8 mouse cellular contexts compared by ENCODE assay signal in the genomic region with DNA sequence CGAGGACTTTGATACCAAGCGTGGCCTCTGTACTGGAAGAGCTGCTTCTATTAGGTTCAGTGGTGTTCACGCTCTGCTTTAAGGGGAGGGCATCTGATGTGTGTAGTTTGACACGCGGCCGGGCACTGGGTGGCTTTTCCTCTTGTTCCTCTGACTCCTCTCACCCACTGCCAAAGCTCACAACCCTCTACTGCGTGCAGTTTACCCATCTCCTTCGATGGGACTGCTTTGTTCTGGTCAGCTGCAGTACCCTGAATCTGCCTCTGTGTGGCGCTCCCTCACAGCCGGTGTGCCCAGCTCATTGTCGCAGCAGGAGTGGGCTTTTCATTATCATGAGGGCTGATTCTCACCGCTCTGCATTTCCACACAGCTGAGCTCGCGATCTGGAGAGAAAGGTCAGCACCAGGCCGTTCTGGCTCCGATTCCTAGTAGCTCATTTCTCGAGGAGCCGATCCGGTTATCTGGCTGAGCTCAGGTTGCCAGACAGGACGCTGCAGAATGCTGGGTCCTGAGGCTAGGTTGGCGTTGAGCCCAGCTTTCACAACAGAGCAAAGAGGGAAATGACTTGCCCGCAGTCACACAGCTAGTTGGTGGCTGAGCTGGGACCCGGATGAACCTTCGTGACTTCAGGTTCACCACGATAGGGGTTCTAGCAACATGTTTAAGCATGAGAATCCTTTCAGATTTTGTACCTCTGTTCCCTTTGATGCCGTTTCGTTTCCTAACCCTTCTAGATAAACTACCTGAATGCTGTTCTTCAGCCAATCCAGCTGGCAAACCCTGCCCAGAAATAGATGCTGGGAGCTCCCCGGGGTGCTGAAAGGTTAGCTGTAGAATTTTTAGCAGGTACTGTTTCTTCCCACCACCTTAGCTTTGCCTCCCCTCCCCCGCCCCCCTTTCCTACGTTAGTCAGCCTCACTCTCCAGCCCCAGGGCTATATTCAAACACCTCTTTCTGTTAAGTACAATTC. TPM values are rescaled to one million over a fixed set of nuclear protein-coding genes. Genes with fewer than 3 reads are reported as not detected.
DNase-seq lines count a peak whose midpoint lies in the region; ATAC-seq and TF ChIP-seq lines count a peak whose summit lies in the region.

No protein-coding gene starts in this region.

- 17% methylated on average over 30 of the region's 30 CpGs for WGBS in forebrain, embryonic 15.5 days
- 12% methylated on average over 30 of the region's 30 CpGs for WGBS in lung, adult 2 months
- 17% methylated on average over 30 of the region's 30 CpGs for WGBS in neural tube, embryonic 15.5 days
- 16% methylated on average over 30 of the region's 30 CpGs for WGBS in thymus, adult 2 months

- DNase-seq in MEL (ENCODE audit: low read depth, low spot score) = peak; percentile 90
- peak; percentile 92 for DNase-seq in cerebellum, adult 11-12 months
- DNase-seq in heart, postnatal 4 days = peak; percentile 87
- peak; percentile 54 to 77 for DNase-seq in layer of hippocampus, adult 18-20 months (ENCODE audit: low spot score in 2 of 2)
- peak; percentile 75 for DNase-seq in lung, adult 2 months
- peak; percentile 77 for DNase-seq in thymus, adult 2 months

- peak overlapping the region; percentile 33 for H3K4me2 ChIP-seq in forebrain, embryonic 15.5 days (replicated peaks)
- H3K4me2 ChIP-seq in neural tube, embryonic 15.5 days = peak overlapping the region; percentile 46

- H3K9ac ChIP-seq in MEL (ENCODE audit: control insufficient read depth, low read depth, low read length, poor library complexity, severe bottlenecking) = no peak overlapping the region
- H3K9ac ChIP-seq in forebrain, embryonic 15.5 days (replicated peaks) = peak overlapping the region; percentile 26
- H3K9ac ChIP-seq in neural tube, embryonic 15.5 days (replicated peaks) = peak overlapping the region; percentile 9; the same call in 1 of the 2 replicates

- no peak overlapping the region for H3K27ac ChIP-seq in MEL (ENCODE audit: control insufficient read depth, low read depth, low read length)
- H3K27ac ChIP-seq in forebrain, embryonic 15.5 days (replicated peaks) = peak overlapping the region; percentile 32; the same call in 1 of the 2 replicates
- peak overlapping the region; percentile 60 for H3K27ac ChIP-seq in neural tube, embryonic 15.5 days (replicated peaks)
- H3K27ac ChIP-seq in thymus, adult 2 months (ENCODE audit: control insufficient read depth, insufficient read depth, low read length) = no peak overlapping the region

- H3K4me1 ChIP-seq in MEL (ENCODE audit: control insufficient read depth in 1 of 2, insufficient read depth in 2 of 2, low read length in 2 of 2) = no peaks in the 10 kb centered on the region
- H3K4me1 ChIP-seq in forebrain, embryonic 15.5 days = peaks cover 11% of the 10 kb centered on the region
- 0 out of 2 replicates have a peak, but pooled peaks cover 3% of the 10 kb centered on the region for H3K4me1 ChIP-seq in lung, adult 2 months (ENCODE audit: control insufficient read depth, insufficient read depth, low read length)
- peaks cover 18% of the 10 kb centered on the region for H3K4me1 ChIP-seq in neural tube, embryonic 15.5 days
- peaks cover 7% of the 10 kb centered on the region for H3K4me1 ChIP-seq in thymus, adult 2 months (replicated peaks; ENCODE audit: control insufficient read depth, insufficient read depth, low read length)

- H3K27me3 ChIP-seq in MEL (ENCODE audit: control insufficient read depth in 1 of 2, insufficient read depth in 2 of 2, low read length in 2 of 2) = peaks cover 0 to 5% of the 10 kb centered on the region in 2 experiments; a peak in 2 of 4 replicates
- H3K27me3 ChIP-seq in forebrain, embryonic 15.5 days = no peaks in the 10 kb centered on the region
- H3K27me3 ChIP-seq in neural tube, embryonic 15.5 days (replicated peaks) = no peaks in the 10 kb centered on the region
- peaks cover 2% of the 10 kb centered on the region; the same call in 1 of the 2 replicates for H3K27me3 ChIP-seq in thymus, adult 2 months (ENCODE audit: control insufficient read depth, insufficient read depth, low read length)

- TF ChIP-seq CTCF in MEL (IDR thresholded peaks at IDR 0.05 in 2 of 3, conservative IDR thresholded peaks at IDR 0.05 in 1 of 3; ENCODE audit: control insufficient read depth in 1 of 3, insufficient read depth in 1 of 3, low read depth in 2 of 3, low read length in 3 of 3, poor library complexity in 1 of 3, severe bottlenecking in 1 of 3) = peak; percentile 84 to 92 (median 88)
- peak; percentile 88 for TF ChIP-seq CTCF in lung, adult 2 months (IDR thresholded peaks at IDR 0.05; ENCODE audit: insufficient read depth, low read length)
- peak; percentile 88 for TF ChIP-seq CTCF in thymus, adult 2 months (IDR thresholded peaks at IDR 0.05; ENCODE audit: borderline replicate concordance, control insufficient read depth, extremely low read depth, insufficient read depth, low read length, poor library complexity)

- peak; percentile 78 for TF ChIP-seq RAD21 in MEL (IDR thresholded peaks at IDR 0.05; ENCODE audit: low read depth, low read length)

- no peak for TF ChIP-seq EP300 in MEL (IDR thresholded peaks at IDR 0.05; ENCODE audit: low read depth in 1 of 2, low read length in 2 of 2)

- no peaks in the 10 kb centered on the region for H3K36me3 ChIP-seq in MEL (ENCODE audit: control insufficient read depth in 1 of 2, insufficient read depth in 2 of 2, low read length in 2 of 2)
- peaks cover 38% of the 10 kb centered on the region for H3K36me3 ChIP-seq in forebrain, embryonic 15.5 days
- H3K36me3 ChIP-seq in neural tube, embryonic 15.5 days = peaks cover 35% of the 10 kb centered on the region
- no peaks in the 10 kb centered on the region for H3K36me3 ChIP-seq in thymus, adult 2 months (ENCODE audit: control insufficient read depth, insufficient read depth, low read length)

- H3K4me3 ChIP-seq in MEL (ENCODE audit: control insufficient read depth in 1 of 2, insufficient read depth in 1 of 2, low read depth in 2 of 2, low read length in 2 of 2) = peak overlapping the region; percentile 24 to 32
- peak overlapping the region; percentile 18 for H3K4me3 ChIP-seq in forebrain, embryonic 15.5 days
- peak overlapping the region; percentile 4 for H3K4me3 ChIP-seq in lung, adult 2 months (replicated peaks; ENCODE audit: extremely low read depth, low read depth, low read length)
- peak overlapping the region; percentile 21 for H3K4me3 ChIP-seq in neural tube, embryonic 15.5 days (replicated peaks)
- H3K4me3 ChIP-seq in thymus, adult 2 months (ENCODE audit: control insufficient read depth, insufficient read depth, low read length) = peak overlapping the region; percentile 18

- no peaks in the 10 kb centered on the region for H3K79me2 ChIP-seq in MEL (ENCODE audit: control insufficient read depth, insufficient read depth, low read length, poor library complexity)

- ATAC-seq in forebrain, embryonic 15.5 days (replicated peaks) = peak; percentile 73
- ATAC-seq in neural tube, embryonic 15.5 days (ENCODE audit: low FRiP score) = peak; percentile 73; the same call in 1 of the 2 replicates

- H3K9me3 ChIP-seq in MEL (replicated peaks; ENCODE audit: insufficient read depth, low read length) = no peaks in the 10 kb centered on the region
- no peaks in the 10 kb centered on the region for H3K9me3 ChIP-seq in forebrain, embryonic 15.5 days
- H3K9me3 ChIP-seq in neural tube, embryonic 15.5 days (replicated peaks) = no peaks in the 10 kb centered on the region

- no peak for TF ChIP-seq POLR2A in MEL (IDR thresholded peaks at IDR 0.05; ENCODE audit: control insufficient read depth in 1 of 2, insufficient read depth in 1 of 2, low read depth in 1 of 2, low read length in 2 of 2, poor library complexity in 1 of 2)
- no peak for TF ChIP-seq POLR2A in lung, adult 2 months (IDR thresholded peaks at IDR 0.05; ENCODE audit: borderline replicate concordance, extremely low read depth, low read depth, low read length)
- TF ChIP-seq POLR2A in thymus, adult 2 months (IDR thresholded peaks at IDR 0.05; ENCODE audit: control insufficient read depth, extremely low read depth, insufficient read depth, low read length, poor library complexity) = no peak

RNA-seq across cellular contexts. Expression of gene Cbln3, which starts 10.2 kb away (rescaled TPM):
- not detected in 2 replicates for total RNA-seq in MEL (2012; rRNA removed)
- under 1 TPM in 1 of 2 experiments, not detected in 1; 0.19 TPM for polyA plus RNA-seq in MEL (2012; ENCODE audit: insufficient read depth in 1 of 2, insufficient read length in 2 of 2, low read depth in 1 of 2, low replicate concordance in 2 of 2, missing spikeins in 1 of 2)
- polyA plus RNA-seq in forebrain, embryonic 15.5 days (2015; fragmentation: Nextera tagmentation; extraction: Ambion mirVana) = 0.29 and 0.32 TPM in 2 replicates
- under 1 TPM; 0.62 to 0.65 TPM for total RNA-seq in heart, postnatal 4 days (2021)
- under 1 TPM; 0.15 to 0.64 TPM for total RNA-seq in layer of hippocampus, adult 18-20 months (2021)
- polyA plus RNA-seq in lung, adult 2 months (2012; rRNA removed) = 0.15 and 0.34 TPM in 2 replicates
- polyA plus RNA-seq in neural tube, embryonic 15.5 days (2015; fragmentation: Nextera tagmentation; extraction: Ambion mirVana) = 0.45 and 0.58 TPM in 2 replicates
- polyA plus RNA-seq in thymus, adult 2 months (2012; rRNA removed) = 0.04 and 0.09 TPM in 2 replicates

RNA-seq across cellular contexts. Expression of gene Khnyn, which starts 10.7 kb away (rescaled TPM):
- 5.2 and 6.0 TPM in 2 replicates for total RNA-seq in MEL (2012; rRNA removed)
- 10 to 100 TPM in 1 of 2 experiments, not detected in 1; 13.3 TPM for polyA plus RNA-seq in MEL (2012; ENCODE audit: insufficient read depth in 1 of 2, insufficient read length in 2 of 2, low read depth in 1 of 2, low replicate concordance in 2 of 2, missing spikeins in 1 of 2)
- polyA plus RNA-seq in forebrain, embryonic 15.5 days (2015; fragmentation: Nextera tagmentation; extraction: Ambion mirVana) = 10.1 and 10.4 TPM in 2 replicates
- total RNA-seq in heart, postnatal 4 days (2021) = 10 to 100 TPM; 11.6 to 12.0 TPM
- 10 to 100 TPM; 11.4 to 12.2 TPM for total RNA-seq in layer of hippocampus, adult 18-20 months (2021)
- 20.3 and 24.2 TPM in 2 replicates for polyA plus RNA-seq in lung, adult 2 months (2012; rRNA removed)
- polyA plus RNA-seq in neural tube, embryonic 15.5 days (2015; fragmentation: Nextera tagmentation; extraction: Ambion mirVana) = 11.0 and 11.9 TPM in 2 replicates
- polyA plus RNA-seq in thymus, adult 2 months (2012; rRNA removed) = 33.7 and 35.5 TPM in 2 replicates

RNA-seq across cellular contexts. Expression of gene Nynrin, which starts 20.2 kb away (rescaled TPM):
- not detected in 2 replicates for total RNA-seq in MEL (2012; rRNA removed)
- not detected for polyA plus RNA-seq in MEL (2012; ENCODE audit: insufficient read depth in 1 of 2, insufficient read length in 2 of 2, low read depth in 1 of 2, low replicate concordance in 2 of 2, missing spikeins in 1 of 2)
- 10.5 and 10.7 TPM in 2 replicates for polyA plus RNA-seq in forebrain, embryonic 15.5 days (2015; fragmentation: Nextera tagmentation; extraction: Ambion mirVana)
- total RNA-seq in heart, postnatal 4 days (2021) = 10 to 100 TPM; 36.0 to 36.3 TPM
- 1 to 10 TPM; 7.0 to 8.0 TPM for total RNA-seq in layer of hippocampus, adult 18-20 months (2021)
- 9.4 and 12.4 TPM in 2 replicates for polyA plus RNA-seq in lung, adult 2 months (2012; rRNA removed)
- 9.5 and 10.8 TPM in 2 replicates for polyA plus RNA-seq in neural tube, embryonic 15.5 days (2015; fragmentation: Nextera tagmentation; extraction: Ambion mirVana)
- polyA plus RNA-seq in thymus, adult 2 months (2012; rRNA removed) = 2.0 and 2.1 TPM in 2 replicates

RNA-seq across cellular contexts. Expression of gene Sdr39u1, which starts 26.1 kb away (rescaled TPM):
- total RNA-seq in MEL (2012; rRNA removed) = 1.1 TPM in 2 replicates
- polyA plus RNA-seq in MEL (2012; ENCODE audit: insufficient read depth in 1 of 2, insufficient read length in 2 of 2, low read depth in 1 of 2, low replicate concordance in 2 of 2, missing spikeins in 1 of 2) = 1 to 10 TPM in 1 of 2 experiments, not detected in 1; 2.3 TPM
- polyA plus RNA-seq in forebrain, embryonic 15.5 days (2015; fragmentation: Nextera tagmentation; extraction: Ambion mirVana) = 106 and 112 TPM in 2 replicates
- total RNA-seq in heart, postnatal 4 days (2021) = 10 to 100 TPM; 57.0 to 61.3 TPM
- total RNA-seq in layer of hippocampus, adult 18-20 months (2021) = 10 to 100 TPM; 71.8 to 74.1 TPM
- 37.6 and 51.9 TPM in 2 replicates for polyA plus RNA-seq in lung, adult 2 months (2012; rRNA removed)
- polyA plus RNA-seq in neural tube, embryonic 15.5 days (2015; fragmentation: Nextera tagmentation; extraction: Ambion mirVana) = 148 and 166 TPM in 2 replicates
- polyA plus RNA-seq in thymus, adult 2 months (2012; rRNA removed) = 50.2 and 54.8 TPM in 2 replicates

RNA-seq across cellular contexts. Expression of gene Nfatc4, which starts 51.1 kb away (rescaled TPM):
- total RNA-seq in MEL (2012; rRNA removed) = 0.20 and 0.27 TPM in 2 replicates
- polyA plus RNA-seq in MEL (2012; ENCODE audit: insufficient read depth in 1 of 2, insufficient read length in 2 of 2, low read depth in 1 of 2, low replicate concordance in 2 of 2, missing spikeins in 1 of 2) = under 1 TPM in 1 of 2 experiments, not detected in 1; 0.71 TPM
- polyA plus RNA-seq in forebrain, embryonic 15.5 days (2015; fragmentation: Nextera tagmentation; extraction: Ambion mirVana) = 10.9 and 13.6 TPM in 2 replicates
- total RNA-seq in heart, postnatal 4 days (2021) = 10 to 100 TPM; 12.7 to 13.3 TPM
- 1 to 10 TPM; 1.4 to 2.3 TPM for total RNA-seq in layer of hippocampus, adult 18-20 months (2021)
- 26.4 and 27.3 TPM in 2 replicates for polyA plus RNA-seq in lung, adult 2 months (2012; rRNA removed)
- polyA plus RNA-seq in neural tube, embryonic 15.5 days (2015; fragmentation: Nextera tagmentation; extraction: Ambion mirVana) = 9.8 and 11.5 TPM in 2 replicates
- polyA plus RNA-seq in thymus, adult 2 months (2012; rRNA removed) = 2.3 and 2.7 TPM in 2 replicates

Comparison
In these comparisons a context has a peak if more than half of its experiments do, and no peak if none do; other contexts are left out.
1. H3K27ac ChIP-seq: peak in forebrain, embryonic 15.5 days (single experiment) and neural tube, embryonic 15.5 days (single experiment); none in MEL (single experiment) and thymus, adult 2 months (single experiment).
2. Peak in every context shown above with its lines, with median percentiles within 50 percentile points of each other: DNase-seq, H3K4me3 ChIP-seq and CTCF ChIP-seq.